ENCODE assay signal across 8 mouse cellular contexts in genomic region chr15:85580934-85581562, GRCm38 (mm10). TPM values are rescaled to one million over a fixed set of nuclear protein-coding genes. Genes with fewer than 3 reads are reported as not detected.
DNase-seq lines count a peak whose midpoint lies in the region; ATAC-seq and TF ChIP-seq lines count a peak whose summit lies in the region.

No protein-coding gene starts in this region.

- H3K4me3 ChIP-seq in cerebellum, adult 2 months (replicated peaks; ENCODE audit: insufficient read depth, low read depth, low read length), result peak overlapping the region; percentile 22
- H3K4me3 ChIP-seq in testis, adult 2 months (ENCODE audit: control insufficient read depth, low read depth, low read length), result peak overlapping the region; percentile 60
- peak overlapping the region; percentile 36 for H3K4me3 ChIP-seq in liver, embryonic 15.5 days (replicated peaks)

- ATAC-seq in liver, embryonic 15.5 days (ENCODE audit: insufficient read depth), result no peak

- peak overlapping the region; percentile 58 for H3K4me2 ChIP-seq in liver, embryonic 15.5 days

- H3K36me3 ChIP-seq in testis, adult 2 months (ENCODE audit: control insufficient read depth, insufficient read depth, low read length), result no peaks in the 10 kb centered on the region
- H3K36me3 ChIP-seq in liver, embryonic 15.5 days (replicated peaks), result no peaks in the 10 kb centered on the region

- H3K9me3 ChIP-seq in liver, embryonic 15.5 days (replicated peaks), result no peaks in the 10 kb centered on the region

- H3K27ac ChIP-seq in cerebellum, adult 2 months (ENCODE audit: insufficient read depth, low read length), result no peak overlapping the region
- no peak overlapping the region for H3K27ac ChIP-seq in testis, adult 2 months (ENCODE audit: control insufficient read depth, insufficient read depth, low read depth, low read length)
- H3K27ac ChIP-seq in liver, embryonic 15.5 days (replicated peaks), result no peak overlapping the region

- peaks cover 5% of the 10 kb centered on the region; the same call in 1 of the 2 replicates for H3K27me3 ChIP-seq in cerebellum, adult 2 months (ENCODE audit: control insufficient read depth, insufficient read depth, low read length)
- no peaks in the 10 kb centered on the region; the same call in 1 of the 2 replicates for H3K27me3 ChIP-seq in testis, adult 2 months (ENCODE audit: control insufficient read depth, insufficient read depth, low read length)
- H3K27me3 ChIP-seq in liver, embryonic 15.5 days, result peaks cover 97% of the 10 kb centered on the region

- peaks cover 4% of the 10 kb centered on the region; the same call in 1 of the 2 replicates for H3K4me1 ChIP-seq in cerebellum, adult 2 months (ENCODE audit: control insufficient read depth, insufficient read depth, low read length)
- peaks cover 17% of the 10 kb centered on the region for H3K4me1 ChIP-seq in testis, adult 2 months (ENCODE audit: control insufficient read depth, insufficient read depth, low read length)
- H3K4me1 ChIP-seq in liver, embryonic 15.5 days (replicated peaks), result 0 out of 2 replicates have a peak, but pooled peaks cover 2% of the 10 kb centered on the region

- H3K9ac ChIP-seq in liver, embryonic 15.5 days, result no peak overlapping the region

- no peak for TF ChIP-seq POLR2A in cerebellum, adult 2 months (IDR thresholded peaks at IDR 0.05; ENCODE audit: borderline replicate concordance, insufficient read depth, low read length)
- no peak for TF ChIP-seq POLR2A in testis, adult 2 months (IDR thresholded peaks at IDR 0.05; ENCODE audit: control insufficient read depth, low read depth, low read length)

- no peak for DNase-seq in cerebellum, adult 2 months
- DNase-seq in cerebellum, adult 9-11 months, result no peak
- no peak for DNase-seq in testis, postnatal 10 days (ENCODE audit: low spot score)
- no peak for DNase-seq in yolk sac, embryonic 10.5 days (ENCODE audit: low spot score)
- DNase-seq in thymus, postnatal 36 days, result no peak
- no peak for DNase-seq in gastrocnemius, postnatal 4 days (ENCODE audit: low spot score in 2 of 2)

- TF ChIP-seq CTCF in cerebellum, adult 2 months (IDR thresholded peaks at IDR 0.05; ENCODE audit: borderline replicate concordance, insufficient read depth, low read depth, low read length), result no peak
- TF ChIP-seq CTCF in testis, adult 2 months (IDR thresholded peaks at IDR 0.05; ENCODE audit: control insufficient read depth, insufficient read depth, insufficient replicate concordance, low read depth, low read length), result no peak

- under 1% methylated on average over 59 of the region's 66 CpGs for WGBS in cerebellum, adult 2 months
- WGBS in liver, embryonic 15.5 days (ENCODE audit: insufficient replicate concordance), result 2% methylated on average over 47 of the region's 66 CpGs

RNA-seq across cellular contexts. Expression of gene Wnt7b, which starts 1.2 kb away (rescaled TPM):
- 11.1 and 14.7 TPM in 2 replicates for polyA plus RNA-seq in cerebellum, adult 2 months (2012; rRNA removed)
- 0.07 and 1.2 TPM in 2 replicates for polyA plus RNA-seq in testis, adult 2 months (2012; rRNA removed)
- 0.18 and 0.21 TPM in 2 replicates for polyA plus RNA-seq in liver, embryonic 15.5 days (2015; fragmentation: Nextera tagmentation; extraction: Ambion mirVana)
- total RNA-seq in gastrocnemius, postnatal 4 days (2021), result under 1 TPM in 1 of 2 experiments, not detected in 1; 0.10 TPM
